15 mouse cellular contexts compared by ENCODE assay signal in the genomic region with DNA sequence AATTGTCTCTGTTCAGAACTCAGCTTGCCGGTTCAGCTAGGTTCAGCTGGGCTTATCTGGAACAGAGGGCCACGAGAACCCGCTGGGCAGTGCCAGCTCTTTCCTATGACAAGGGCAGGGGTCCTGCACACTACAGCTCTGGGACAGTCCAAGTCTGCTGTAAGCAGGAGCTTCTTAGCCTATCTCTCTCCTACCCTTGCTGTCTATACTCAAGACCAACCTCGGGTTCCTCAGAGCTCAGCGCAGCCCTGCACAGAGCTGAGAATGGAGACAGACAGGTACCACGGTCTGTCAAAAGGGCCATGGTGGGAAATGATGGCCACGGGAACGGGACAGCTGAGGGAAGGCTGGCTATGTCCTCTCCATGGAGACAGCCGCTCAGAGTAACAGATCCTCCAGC. TPM values are rescaled to one million over a fixed set of nuclear protein-coding genes. Genes with fewer than 3 reads are reported as not detected.
DNase-seq lines count a peak whose midpoint lies in the region; ATAC-seq lines count a peak whose summit lies in the region.
"Had no signal": no experiment of that assay in that cellular context is flagged by ENCODE, and none has a peak within 500 bp of the region (broad histone marks: within the 10 kb centered on the region; RNA-seq: fewer than 3 reads in every experiment).

No protein-coding gene starts in this region.

- ATAC-seq in heart, embryonic 13.5 days (ENCODE audit: extremely low read depth, insufficient number of reproducible peaks, low FRiP score, low TSS enrichment) = no peak
- ATAC-seq in embryonic facial prominence, embryonic 12.5 days (ENCODE audit: insufficient number of reproducible peaks, insufficient read depth, low FRiP score, low TSS enrichment) = no peak
- no peak for ATAC-seq in hindbrain, embryonic 11.5 days (ENCODE audit: low FRiP score)
- ATAC-seq in midbrain, embryonic 16.5 days = no peak

- H3K4me2 ChIP-seq in heart, embryonic 13.5 days = peak overlapping the region; percentile 72
- H3K4me2 ChIP-seq in embryonic facial prominence, embryonic 12.5 days (replicated peaks) = peak overlapping the region; percentile 67; the same call in 1 of the 2 replicates
- peak overlapping the region; percentile 57 for H3K4me2 ChIP-seq in hindbrain, embryonic 11.5 days (replicated peaks; ENCODE audit: low read depth, low read length)
- peak overlapping the region; percentile 91 for H3K4me2 ChIP-seq in midbrain, embryonic 16.5 days (ENCODE audit: low read length)

- no peak overlapping the region for H3K27ac ChIP-seq in heart, embryonic 13.5 days (replicated peaks)
- H3K27ac ChIP-seq in embryonic facial prominence, embryonic 12.5 days = no peak overlapping the region
- no peak overlapping the region for H3K27ac ChIP-seq in hindbrain, embryonic 11.5 days (ENCODE audit: low read depth, low read length)
- peak overlapping the region; percentile 97; the same call in 1 of the 2 replicates for H3K27ac ChIP-seq in midbrain, embryonic 16.5 days (ENCODE audit: low read length)
- H3K27ac ChIP-seq: limb, embryonic 15.5 days had no signal

- WGBS in heart, embryonic 13.5 days = 77% methylated on average over 9 of the region's 9 CpGs
- 81% methylated on average over 9 of the region's 9 CpGs for WGBS in embryonic facial prominence, embryonic 12.5 days
- 85% methylated on average over 9 of the region's 9 CpGs for WGBS in hindbrain, embryonic 11.5 days
- WGBS in midbrain, embryonic 16.5 days = 74% methylated on average over 9 of the region's 9 CpGs

- H3K4me1 ChIP-seq in heart, embryonic 13.5 days = peaks cover 50% of the 10 kb centered on the region
- peaks cover 30% of the 10 kb centered on the region for H3K4me1 ChIP-seq in embryonic facial prominence, embryonic 12.5 days
- H3K4me1 ChIP-seq in hindbrain, embryonic 11.5 days (replicated peaks; ENCODE audit: control insufficient read depth, insufficient read depth, low read length) = peaks cover 21% of the 10 kb centered on the region
- H3K4me1 ChIP-seq in midbrain, embryonic 16.5 days (ENCODE audit: control insufficient read depth, insufficient read depth, low read length) = peaks cover 47% of the 10 kb centered on the region

- H3K9ac ChIP-seq in heart, embryonic 13.5 days = no peak overlapping the region
- H3K9ac ChIP-seq in embryonic facial prominence, embryonic 12.5 days = no peak overlapping the region
- H3K9ac ChIP-seq in hindbrain, embryonic 11.5 days (ENCODE audit: low read depth, low read length) = no peak overlapping the region
- H3K9ac ChIP-seq in midbrain, embryonic 16.5 days (ENCODE audit: low read depth, low read length) = peak overlapping the region; percentile 91
- H3K9ac ChIP-seq: limb, embryonic 15.5 days had no signal

- H3K27me3 ChIP-seq in heart, embryonic 13.5 days (replicated peaks) = peaks cover 88% of the 10 kb centered on the region
- H3K27me3 ChIP-seq in embryonic facial prominence, embryonic 12.5 days = peaks cover 39% of the 10 kb centered on the region
- peaks cover 4% of the 10 kb centered on the region for H3K27me3 ChIP-seq in hindbrain, embryonic 11.5 days (ENCODE audit: control insufficient read depth, insufficient read depth, low read length)
- no peaks in the 10 kb centered on the region for H3K27me3 ChIP-seq in midbrain, embryonic 16.5 days (ENCODE audit: control insufficient read depth, insufficient read depth, low read depth, low read length)

- no peak overlapping the region for H3K4me3 ChIP-seq in heart, embryonic 13.5 days
- H3K4me3 ChIP-seq in embryonic facial prominence, embryonic 12.5 days = no peak overlapping the region
- 0 out of 2 replicates have a peak overlapping the region, but pooled peaks have one; percentile 52 for H3K4me3 ChIP-seq in hindbrain, embryonic 11.5 days (ENCODE audit: low read depth, low read length)
- peak overlapping the region; percentile 54 for H3K4me3 ChIP-seq in midbrain, embryonic 16.5 days (ENCODE audit: low read depth, low read length)
- H3K4me3 ChIP-seq: limb, embryonic 15.5 days had no signal

- peaks cover 8% of the 10 kb centered on the region for H3K36me3 ChIP-seq in heart, embryonic 13.5 days
- peaks cover 4% of the 10 kb centered on the region; the same call in 1 of the 2 replicates for H3K36me3 ChIP-seq in embryonic facial prominence, embryonic 12.5 days
- no peaks in the 10 kb centered on the region for H3K36me3 ChIP-seq in hindbrain, embryonic 11.5 days (ENCODE audit: control insufficient read depth, insufficient read depth, low read length)
- H3K36me3 ChIP-seq in midbrain, embryonic 16.5 days (ENCODE audit: control insufficient read depth, insufficient read depth, low read length) = peaks cover 10% of the 10 kb centered on the region

- DNase-seq in heart, adult 8-10 months (ENCODE audit: low spot score) = no peak
- DNase-seq in hindbrain, embryonic 11.5 days (ENCODE audit: low spot score) = no peak
- DNase-seq in spleen, postnatal 14 days (ENCODE audit: low spot score in 2 of 2) = no peak
- DNase-seq in frontal cortex, adult 2 months (ENCODE audit: extremely low spot score in 1 of 2, low spot score in 1 of 2) = no peak
- DNase-seq in Muller cell, postnatal 12 days (ENCODE audit: inconsistent ontology term) = no peak
- DNase-seq: kidney, adult 9 months had no signal

- H3K9me3 ChIP-seq in heart, embryonic 13.5 days = no peaks in the 10 kb centered on the region
- H3K9me3 ChIP-seq in embryonic facial prominence, embryonic 12.5 days = no peaks in the 10 kb centered on the region
- H3K9me3 ChIP-seq in hindbrain, embryonic 11.5 days (ENCODE audit: control insufficient read depth, low read length) = no peaks in the 10 kb centered on the region
- no peaks in the 10 kb centered on the region for H3K9me3 ChIP-seq in midbrain, embryonic 16.5 days (replicated peaks; ENCODE audit: control insufficient read depth, low read length, poor library complexity, severe bottlenecking)
- H3K9me3 ChIP-seq: limb, embryonic 15.5 days had no signal

RNA-seq across cellular contexts. Expression of gene Nacad, which starts 2.6 kb away (rescaled TPM):
- polyA plus RNA-seq in heart, embryonic 13.5 days (2015; fragmentation: Nextera tagmentation; extraction: Ambion mirVana) = 0.86 and 0.88 TPM in 2 replicates
- under 1 TPM; 0.22 to 0.65 (median 0.50) TPM for total RNA-seq in heart, adult 8-10 months (2022)
- 10.0 and 16.6 TPM in 2 replicates for polyA plus RNA-seq in embryonic facial prominence, embryonic 12.5 days (2016; fragmentation: Nextera tagmentation; extraction: Ambion mirVana)
- 44.3 and 44.8 TPM in 2 replicates for polyA plus RNA-seq in hindbrain, embryonic 11.5 days (2014; fragmentation: Nextera tagmentation; extraction: Ambion mirVana)
- 85.0 and 89.0 TPM in 2 replicates for polyA plus RNA-seq in midbrain, embryonic 16.5 days (2015; fragmentation: Nextera tagmentation; extraction: Ambion mirVana)
- polyA plus RNA-seq in frontal cortex, adult 2 months (2012; rRNA removed) = 52.2 and 64.5 TPM in 2 replicates

RNA-seq across cellular contexts. Expression of gene Tbrg4, which starts 22.6 kb away (rescaled TPM):
- 42.9 and 43.0 TPM in 2 replicates for polyA plus RNA-seq in heart, embryonic 13.5 days (2015; fragmentation: Nextera tagmentation; extraction: Ambion mirVana)
- total RNA-seq in heart, adult 8-10 months (2022) = 100 to 1,000 TPM in 3 of 4 experiments, 10 to 100 TPM in 1; 96.9 to 117 (median 106) TPM
- polyA plus RNA-seq in embryonic facial prominence, embryonic 12.5 days (2016; fragmentation: Nextera tagmentation; extraction: Ambion mirVana) = 43.0 and 43.8 TPM in 2 replicates
- 31.8 and 34.6 TPM in 2 replicates for polyA plus RNA-seq in hindbrain, embryonic 11.5 days (2014; fragmentation: Nextera tagmentation; extraction: Ambion mirVana)
- polyA plus RNA-seq in midbrain, embryonic 16.5 days (2015; fragmentation: Nextera tagmentation; extraction: Ambion mirVana) = 29.0 and 29.1 TPM in 2 replicates
- polyA plus RNA-seq in frontal cortex, adult 2 months (2012; rRNA removed) = 59.8 and 64.9 TPM in 2 replicates

RNA-seq across cellular contexts. Expression of gene Wap, which starts 35.2 kb away (rescaled TPM):
- not detected in 2 replicates for polyA plus RNA-seq in heart, embryonic 13.5 days (2015; fragmentation: Nextera tagmentation; extraction: Ambion mirVana)
- not detected for total RNA-seq in heart, adult 8-10 months (2022)
- not detected in 2 replicates for polyA plus RNA-seq in embryonic facial prominence, embryonic 12.5 days (2016; fragmentation: Nextera tagmentation; extraction: Ambion mirVana)
- not detected in 2 replicates for polyA plus RNA-seq in hindbrain, embryonic 11.5 days (2014; fragmentation: Nextera tagmentation; extraction: Ambion mirVana)
- not detected in 2 replicates for polyA plus RNA-seq in midbrain, embryonic 16.5 days (2015; fragmentation: Nextera tagmentation; extraction: Ambion mirVana)
- polyA plus RNA-seq in frontal cortex, adult 2 months (2012; rRNA removed) = not detected in 2 replicates
- total RNA-seq: adrenal gland, postnatal 10 days; heart, postnatal 25 days; layer of hippocampus, postnatal 10 days had no signal
- polyA plus RNA-seq: limb, embryonic 15.5 days; lung, embryonic 16.5 days; testis, adult 2 months had no signal

RNA-seq across cellular contexts. Expression of gene Ramp3, which starts 55.1 kb away (rescaled TPM):
- polyA plus RNA-seq in heart, embryonic 13.5 days (2015; fragmentation: Nextera tagmentation; extraction: Ambion mirVana) = 2.2 and 3.5 TPM in 2 replicates
- 1 to 10 TPM; 4.0 to 5.6 (median 5.5) TPM for total RNA-seq in heart, adult 8-10 months (2022)
- polyA plus RNA-seq in embryonic facial prominence, embryonic 12.5 days (2016; fragmentation: Nextera tagmentation; extraction: Ambion mirVana) = 5.5 and 7.3 TPM in 2 replicates
- polyA plus RNA-seq in hindbrain, embryonic 11.5 days (2014; fragmentation: Nextera tagmentation; extraction: Ambion mirVana) = 4.3 and 6.7 TPM in 2 replicates
- 12.3 and 13.1 TPM in 2 replicates for polyA plus RNA-seq in midbrain, embryonic 16.5 days (2015; fragmentation: Nextera tagmentation; extraction: Ambion mirVana)
- 18.5 and 30.4 TPM in 2 replicates for polyA plus RNA-seq in frontal cortex, adult 2 months (2012; rRNA removed)

RNA-seq across cellular contexts. Expression of gene Ccm2, which starts 56.5 kb away (rescaled TPM):
- 54.3 and 59.7 TPM in 2 replicates for polyA plus RNA-seq in heart, embryonic 13.5 days (2015; fragmentation: Nextera tagmentation; extraction: Ambion mirVana)
- total RNA-seq in heart, adult 8-10 months (2022) = 10 to 100 TPM; 26.3 to 33.8 (median 29.8) TPM
- polyA plus RNA-seq in embryonic facial prominence, embryonic 12.5 days (2016; fragmentation: Nextera tagmentation; extraction: Ambion mirVana) = 90.6 and 96.0 TPM in 2 replicates
- polyA plus RNA-seq in hindbrain, embryonic 11.5 days (2014; fragmentation: Nextera tagmentation; extraction: Ambion mirVana) = 88.2 and 88.4 TPM in 2 replicates
- 81.4 and 84.3 TPM in 2 replicates for polyA plus RNA-seq in midbrain, embryonic 16.5 days (2015; fragmentation: Nextera tagmentation; extraction: Ambion mirVana)
- polyA plus RNA-seq in frontal cortex, adult 2 months (2012; rRNA removed) = 83.1 and 88.2 TPM in 2 replicates

Comparison
In these comparisons a context has a peak if more than half of its experiments do, and no peak if none do; other contexts are left out.
1. H3K4me3 ChIP-seq: peak in hindbrain, embryonic 11.5 days (single experiment) and midbrain, embryonic 16.5 days (single experiment); none in heart, embryonic 13.5 days (single experiment) and embryonic facial prominence, embryonic 12.5 days (single experiment).
2. Peak in every context shown above with its lines, with median percentiles within 50 percentile points of each other: H3K4me2 ChIP-seq.